In the genomic region with DNA sequence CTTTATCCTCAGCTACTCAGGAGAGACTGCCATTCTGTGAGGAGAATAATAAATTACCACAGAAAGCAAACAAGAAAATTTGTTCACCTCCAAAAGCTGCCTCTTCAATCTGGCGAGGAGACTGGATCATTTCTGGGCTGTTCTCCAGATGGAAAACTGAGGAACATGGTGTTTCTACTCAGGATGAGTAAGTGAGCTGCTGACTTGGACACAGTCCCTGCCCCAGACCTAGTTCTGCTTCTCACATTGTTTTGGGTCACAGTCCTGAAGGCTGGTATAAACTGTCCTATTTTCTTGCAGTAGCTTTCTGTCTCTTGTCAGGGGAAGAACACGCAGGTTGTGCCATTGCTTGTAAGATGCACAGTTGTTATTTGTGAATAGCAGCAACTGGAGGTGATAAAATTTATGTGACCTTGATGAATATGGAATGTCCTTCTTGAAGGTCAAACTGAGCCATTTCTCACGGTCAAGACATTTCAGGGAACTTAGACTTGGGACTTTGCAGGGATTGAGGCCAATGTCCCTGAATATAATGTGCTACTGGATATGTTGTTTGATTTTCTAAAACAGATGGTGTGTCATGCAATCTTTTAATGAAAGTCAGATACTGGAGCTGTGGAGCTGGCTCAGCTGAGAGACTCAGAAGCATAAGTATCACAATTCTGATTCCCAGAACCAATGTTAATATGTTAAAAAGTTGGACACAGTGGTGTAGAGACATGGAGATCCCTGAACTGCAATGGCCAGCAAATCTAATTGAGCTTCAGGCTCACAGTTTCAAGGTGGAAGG, we compare ENCODE assay signal across 9 mouse cellular contexts.
DNase-seq lines count a peak whose midpoint lies in the region; ATAC-seq lines count a peak whose summit lies in the region.
"Had no signal": no experiment of that assay in that cellular context is flagged by ENCODE, and none has a peak within 500 bp of the region (broad histone marks: within the 10 kb centered on the region; RNA-seq: fewer than 3 reads in every experiment).

No protein-coding gene starts in this region.

- no peak overlapping the region for H3K4me2 ChIP-seq in embryonic facial prominence, embryonic 14.5 days (ENCODE audit: low read depth, low read length)
- H3K4me2 ChIP-seq: hindbrain, embryonic 15.5 days had no signal

- 76% methylated on average over 3 of the region's 3 CpGs for WGBS in embryonic facial prominence, embryonic 14.5 days
- 87% methylated on average over 3 of the region's 3 CpGs for WGBS in embryonic facial prominence, embryonic 10.5 days

- H3K4me3 ChIP-seq in embryonic facial prominence, embryonic 14.5 days (ENCODE audit: low read depth, low read length) = no peak overlapping the region
- no peak overlapping the region for H3K4me3 ChIP-seq in embryonic facial prominence, embryonic 10.5 days
- H3K4me3 ChIP-seq: hindbrain, embryonic 15.5 days had no signal

- ATAC-seq in embryonic facial prominence, embryonic 14.5 days (ENCODE audit: low read depth) = no peak

- no peaks in the 10 kb centered on the region for H3K9me3 ChIP-seq in embryonic facial prominence, embryonic 14.5 days (ENCODE audit: control insufficient read depth, low read length)
- no peaks in the 10 kb centered on the region for H3K9me3 ChIP-seq in embryonic facial prominence, embryonic 10.5 days
- H3K9me3 ChIP-seq: hindbrain, embryonic 15.5 days had no signal

- H3K27ac ChIP-seq in embryonic facial prominence, embryonic 14.5 days (replicated peaks; ENCODE audit: low read depth, low read length) = no peak overlapping the region
- no peak overlapping the region for H3K27ac ChIP-seq in embryonic facial prominence, embryonic 10.5 days (replicated peaks)
- H3K27ac ChIP-seq: hindbrain, embryonic 15.5 days had no signal

- peak; percentile 21 for DNase-seq in embryonic facial prominence, embryonic 14.5 days (ENCODE audit: low spot score)
- DNase-seq in embryonic facial prominence, embryonic 10.5 days (ENCODE audit: low spot score) = no peak
- DNase-seq in adrenal gland, postnatal 14 days = peak; percentile 17
- peak; percentile 71 for DNase-seq in frontal cortex, postnatal 36 days (ENCODE audit: low spot score in 2 of 2)
- DNase-seq in left cerebral cortex, adult 18-20 months (ENCODE audit: low spot score in 2 of 2) = peak; percentile 71 to 82
- DNase-seq in spleen, postnatal 36 days (ENCODE audit: low spot score in 2 of 2) = no peak
- DNase-seq in embryo, embryonic 10 days (ENCODE audit: low spot score) = no peak
- DNase-seq in spleen, postnatal 10 days (ENCODE audit: low spot score in 2 of 2) = no peak

- H3K9ac ChIP-seq in embryonic facial prominence, embryonic 14.5 days (ENCODE audit: low read depth, low read length) = no peak overlapping the region
- H3K9ac ChIP-seq: hindbrain, embryonic 15.5 days had no signal

- H3K36me3 ChIP-seq in embryonic facial prominence, embryonic 14.5 days (ENCODE audit: control insufficient read depth, insufficient read depth, low read length) = no peaks in the 10 kb centered on the region
- no peaks in the 10 kb centered on the region for H3K36me3 ChIP-seq in embryonic facial prominence, embryonic 10.5 days (replicated peaks)
- H3K36me3 ChIP-seq: hindbrain, embryonic 15.5 days had no signal

- no peaks in the 10 kb centered on the region for H3K4me1 ChIP-seq in embryonic facial prominence, embryonic 14.5 days (ENCODE audit: control insufficient read depth, insufficient read depth, low read length)
- peaks cover 4% of the 10 kb centered on the region for H3K4me1 ChIP-seq in embryonic facial prominence, embryonic 10.5 days

- H3K27me3 ChIP-seq in embryonic facial prominence, embryonic 14.5 days (replicated peaks; ENCODE audit: control insufficient read depth, insufficient read depth, low read length) = no peaks in the 10 kb centered on the region
- H3K27me3 ChIP-seq in embryonic facial prominence, embryonic 10.5 days (replicated peaks; ENCODE audit: low read depth, poor library complexity, severe bottlenecking) = no peaks in the 10 kb centered on the region
- H3K27me3 ChIP-seq: hindbrain, embryonic 15.5 days had no signal

Comparison
In these comparisons a context has a peak if more than half of its experiments do, and no peak if none do; other contexts are left out.
1. DNase-seq: peak in embryonic facial prominence, embryonic 14.5 days (single experiment), adrenal gland, postnatal 14 days (single experiment), frontal cortex, postnatal 36 days (2 of 2) and left cerebral cortex, adult 18-20 months (2 of 2); none in embryonic facial prominence, embryonic 10.5 days (single experiment), spleen, postnatal 36 days (0 of 2), embryo, embryonic 10 days (single experiment) and spleen, postnatal 10 days (0 of 2).